Mouse (Mus musculus) thymus, postnatal 36 days (tissue): ENCODE results near the gene Stat5a.
A peak's percentile ranks its signal among the peaks of the same experiment; 100 is the strongest.

ENCODE experiments used
- DNase-seq, 2 experiments: peaks; one replicate each; pipeline ENCODE4 v3.0.0; 2022; ENCODE audit warnings: mixed read lengths in 2 of 2

Gene Stat5a

GRCm38 (mm10) chr11:100898441-100899199 lies 39.5 kb downstream of the Stat5a start:
- no peak for DNase-seq

GRCm38 (mm10) chr11:100904580-100905351 lies 45.6 kb downstream of the Stat5a start:
- no peak for DNase-seq

GRCm38 (mm10) chr11:100905929-100906328 lies 46.8 kb downstream of the Stat5a start:
- DNase-seq = no peak

GRCm38 (mm10) chr11:100906885-100907284 lies 47.7 kb downstream of the Stat5a start:
- no peak for DNase-seq

GRCm38 (mm10) chr11:100908112-100908511 lies 49.0 kb downstream of the Stat5a start:
- DNase-seq = no peak

- no peak for DNase-seq
Observed at GRCm38 (mm10) chr11:100908567-100908966, 49.4 kb downstream of the Stat5a start.

GRCm38 (mm10) chr11:100912401-100913155 lies 53.4 kb downstream of the Stat5a start:
- DNase-seq = no peak

- DNase-seq = no peak
Observed at GRCm38 (mm10) chr11:100914415-100914814, 55.3 kb downstream of the Stat5a start.

GRCm38 (mm10) chr11:100915063-100915462 lies 55.9 kb downstream of the Stat5a start:
- no peak for DNase-seq

GRCm38 (mm10) chr11:100916432-100916971 lies 57.4 kb downstream of the Stat5a start:
- DNase-seq = no peak

GRCm38 (mm10) chr11:100918007-100918406 lies 58.9 kb downstream of the Stat5a start:
- no peak for DNase-seq

- DNase-seq = no peak
Observed at GRCm38 (mm10) chr11:100920887-100921624, 61.9 kb downstream of the Stat5a start.

- DNase-seq = no peak
Observed at GRCm38 (mm10) chr11:100924386-100924919, 65.3 kb downstream of the Stat5a start.

- DNase-seq = no peak
Observed at GRCm38 (mm10) chr11:100927386-100927785, 68.2 kb downstream of the Stat5a start.

GRCm38 (mm10) chr11:100930611-100931010 lies 71.5 kb downstream of the Stat5a start:
- DNase-seq = no peak

GRCm38 (mm10) chr11:100931254-100931921 lies 72.2 kb downstream of the Stat5a start:
- peak; percentile 56 to 65 for DNase-seq
